Mouse (Mus musculus): ENCODE measurements around the gene Ssr2. TPM values are rescaled to one million over a fixed set of nuclear protein-coding genes. Genes with fewer than 3 reads are reported as not detected.
"Not testable (repeated sequence)": the region's sequence is repeated elsewhere in the genome, so short reads cannot be mapped to it uniquely, and the experiment has no call there.

Ssr2 gene
- total RNA-seq, 2 experiments from 2014 or later: 40.4 to 44.2 TPM

DNA sequence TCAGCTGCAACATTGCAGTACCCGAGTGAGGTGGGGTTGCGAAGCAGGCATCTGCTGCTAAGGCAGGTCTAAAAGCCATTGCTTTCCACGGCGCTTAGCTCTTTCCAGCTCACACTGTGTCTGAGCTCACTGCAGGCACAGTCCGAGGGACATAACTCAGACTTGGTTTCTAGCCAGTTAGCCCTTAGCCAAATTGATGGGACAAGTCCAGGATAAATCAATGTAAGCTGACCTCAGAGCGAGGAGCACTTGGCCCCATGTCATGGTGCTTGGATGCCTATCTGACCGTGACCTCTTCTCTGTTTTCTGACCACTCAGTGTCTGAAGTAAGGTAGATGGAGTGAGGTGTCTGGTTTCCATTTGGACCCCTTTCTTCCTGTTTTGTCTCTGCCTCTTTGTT, 11.7 kb upstream of the Ssr2 start:
- peak; percentile 39 for DNase-seq (ENCODE audit: low spot score)

DNA sequence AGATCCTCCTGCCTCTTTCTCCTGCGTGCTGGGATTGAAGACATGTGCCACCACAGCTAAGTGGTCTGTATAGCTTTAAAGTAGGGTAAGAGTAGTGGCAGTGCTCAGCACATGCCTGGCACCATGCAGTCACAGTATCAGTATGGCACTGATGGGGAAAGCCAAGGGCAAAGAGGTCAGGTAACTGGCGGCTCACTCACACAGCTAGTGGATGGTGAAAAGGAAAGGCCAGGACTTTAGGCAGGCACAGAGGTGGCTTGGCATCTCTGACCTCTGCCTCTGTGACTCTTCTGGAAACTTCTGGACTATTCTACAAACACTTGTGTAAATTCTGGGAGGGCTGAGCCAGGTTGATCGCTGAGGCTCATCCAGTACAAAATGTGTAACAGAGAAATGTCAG, 9.6 kb upstream of the Ssr2 start:
- peak; percentile 41 for DNase-seq (ENCODE audit: low spot score)

DNA sequence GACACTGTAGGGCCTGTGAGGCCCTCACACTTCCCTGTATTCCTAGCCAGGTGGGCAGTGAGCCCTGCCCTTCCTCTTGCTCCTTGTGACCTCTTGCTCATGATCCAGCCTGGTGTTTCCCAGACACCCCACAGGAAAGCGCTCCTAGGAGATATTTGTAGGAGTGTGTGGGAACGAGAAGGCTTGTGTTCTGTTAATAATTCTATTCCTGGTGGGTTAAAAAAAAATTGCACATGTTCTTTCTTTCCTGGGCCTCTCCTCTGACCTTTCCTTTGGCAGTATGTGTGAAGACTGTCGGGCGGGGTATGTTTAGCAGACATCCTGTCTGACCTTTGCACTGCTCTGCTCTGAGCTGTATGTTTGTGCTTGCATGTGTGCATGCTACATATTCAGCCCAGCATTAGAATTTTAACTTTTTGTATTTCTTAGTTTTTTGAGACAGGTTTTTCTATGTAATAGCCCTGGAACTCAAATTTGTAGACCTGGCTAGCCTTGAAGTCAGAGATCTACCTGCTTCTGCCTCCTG, 9.1 kb upstream of the Ssr2 start:
- DNase-seq (ENCODE audit: low spot score): peak; percentile 16

DNA sequence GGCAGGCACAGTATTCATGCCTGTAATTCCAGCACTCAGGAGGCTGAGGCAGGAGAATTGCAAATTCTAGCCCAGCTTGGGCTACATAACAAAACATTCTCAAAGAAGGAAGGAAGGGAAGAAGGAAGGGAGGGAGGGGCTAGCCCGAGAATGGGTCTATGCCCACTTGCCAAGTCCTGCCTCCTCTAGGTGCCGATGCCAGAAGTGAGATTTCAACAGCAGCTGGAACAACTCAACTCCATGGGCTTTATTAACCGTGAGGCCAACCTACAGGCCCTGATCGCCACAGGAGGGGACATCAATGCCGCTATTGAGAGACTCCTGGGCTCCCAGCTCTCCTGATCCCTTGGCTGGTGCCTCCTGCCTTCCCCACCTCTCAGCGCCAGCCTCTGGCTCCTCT, 7.8 kb upstream of the Ssr2 start:
- DNase-seq (ENCODE audit: low spot score): peak; percentile 24

DNA sequence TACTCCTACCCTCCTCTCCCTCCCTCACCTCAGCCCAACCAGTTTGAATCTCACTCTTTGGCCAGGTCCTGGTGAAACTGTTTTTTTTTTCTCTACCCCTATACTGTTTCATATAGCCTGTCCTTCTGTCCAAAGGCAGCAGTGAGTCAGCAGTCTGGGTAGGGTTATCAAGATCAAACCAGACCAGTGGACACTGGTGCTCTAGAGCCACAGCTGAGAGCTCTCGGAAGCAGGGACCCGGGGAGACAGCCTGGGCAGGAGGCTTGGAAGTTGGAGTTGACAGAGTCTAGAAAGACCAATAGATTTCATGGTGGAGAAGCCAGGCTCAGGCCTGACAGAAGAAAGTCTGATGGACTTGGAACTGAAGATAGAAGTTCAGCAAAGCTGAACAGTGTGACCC, 7.1 kb upstream of the Ssr2 start:
- no peak for DNase-seq (ENCODE audit: low spot score)

DNA sequence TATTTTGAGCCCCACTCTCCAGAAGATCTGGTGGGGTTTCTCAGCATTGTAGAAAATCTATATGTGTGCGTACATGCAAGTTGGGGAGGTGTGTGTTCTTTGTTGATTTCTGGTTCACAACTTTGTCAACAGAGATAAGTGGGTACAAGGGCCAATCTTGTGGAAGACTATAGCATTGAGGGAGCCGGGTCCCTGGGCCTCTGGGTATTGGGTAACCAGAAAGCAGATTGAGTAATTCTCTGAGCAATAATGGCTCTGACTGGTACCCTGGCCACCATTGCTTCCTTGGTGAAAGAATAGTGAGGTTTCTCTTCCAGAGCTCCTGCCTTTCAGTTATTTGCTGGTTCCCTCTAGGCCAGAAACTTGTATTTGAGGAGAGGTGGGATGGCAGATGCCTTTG, 6.6 kb upstream of the Ssr2 start:
- DNase-seq (ENCODE audit: low spot score): no peak

DNA sequence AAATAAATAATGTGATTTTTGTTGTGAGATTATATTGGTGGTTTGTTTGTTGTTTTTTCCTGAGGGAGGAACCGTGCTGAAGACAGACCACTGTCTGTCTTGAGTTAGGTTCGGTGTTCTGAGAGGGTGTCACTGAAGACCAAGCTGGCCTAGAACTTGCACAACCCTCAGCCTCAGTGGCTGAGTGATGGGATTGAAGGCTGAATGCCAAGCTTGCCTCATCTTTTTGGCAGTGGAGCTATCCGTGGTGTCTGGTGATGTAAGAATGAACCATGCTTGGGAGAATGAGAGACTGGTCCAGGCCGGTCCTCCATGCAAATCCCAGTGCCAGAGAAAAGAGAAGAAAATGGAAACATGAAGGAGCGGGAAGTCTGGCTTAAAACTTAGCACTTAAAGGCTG, 6.0 kb upstream of the Ssr2 start:
- peak; percentile 27 for DNase-seq (ENCODE audit: low spot score)

DNA sequence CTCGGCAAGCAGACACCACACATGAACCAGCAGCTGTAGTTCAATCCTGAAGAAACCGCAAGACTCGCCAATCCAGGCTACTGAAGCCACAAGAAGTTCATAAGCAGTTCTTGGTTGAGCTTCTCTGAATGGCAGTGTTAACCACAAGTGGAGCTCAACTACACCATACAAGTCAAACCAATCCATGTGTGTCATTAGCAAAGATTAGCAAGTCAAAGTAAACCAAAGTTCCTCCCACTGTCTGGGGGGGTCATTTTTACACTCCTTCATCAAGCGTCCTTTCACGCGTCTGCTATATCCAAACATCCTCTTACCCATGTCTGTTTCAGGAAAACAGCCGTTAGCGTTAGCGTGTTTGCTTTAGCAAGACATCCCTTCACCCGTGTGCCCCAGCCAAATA, 5.3 kb upstream of the Ssr2 start:
- DNase-seq (ENCODE audit: low spot score): no peak

DNA sequence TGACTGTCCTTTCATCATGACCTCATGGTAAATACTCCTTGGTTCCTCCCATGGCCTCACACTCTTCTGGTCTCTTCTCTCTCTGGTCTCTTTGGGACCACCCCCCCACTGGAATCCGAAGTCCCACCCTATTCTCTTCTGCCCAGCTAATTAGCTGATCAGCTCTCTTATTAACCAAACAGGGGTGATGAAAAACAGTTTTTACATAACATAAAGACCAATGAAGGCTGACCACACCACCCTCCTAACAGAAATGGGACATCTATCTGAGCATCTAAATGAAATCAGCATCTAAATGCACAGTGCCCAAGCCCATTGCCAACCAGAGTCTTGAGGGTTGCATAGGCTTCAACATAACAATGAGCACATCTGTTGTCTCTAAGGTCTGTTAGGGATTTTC, 3.8 kb upstream of the Ssr2 start:
- no peak for DNase-seq (ENCODE audit: low spot score)

DNA sequence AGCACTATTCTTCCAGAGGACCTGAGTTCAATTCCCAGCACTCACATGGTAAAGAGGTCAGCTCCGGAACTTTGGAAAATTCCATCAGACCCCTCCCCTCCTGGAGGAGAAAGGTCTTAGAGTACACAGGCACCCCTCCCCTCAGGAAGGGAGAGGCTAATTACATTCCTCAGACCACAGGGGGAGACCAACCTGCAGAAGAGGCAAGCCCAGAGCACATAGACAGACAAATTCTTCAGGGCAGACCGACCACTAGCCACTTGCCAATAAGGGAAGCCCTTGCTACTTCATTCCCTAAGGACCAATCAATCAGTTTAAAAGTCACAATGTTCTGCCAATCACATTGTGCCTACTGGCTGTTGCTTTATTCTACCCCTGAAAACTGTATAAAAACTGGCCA, 2.8 kb upstream of the Ssr2 start:
- no peak for DNase-seq (ENCODE audit: low spot score)

DNA sequence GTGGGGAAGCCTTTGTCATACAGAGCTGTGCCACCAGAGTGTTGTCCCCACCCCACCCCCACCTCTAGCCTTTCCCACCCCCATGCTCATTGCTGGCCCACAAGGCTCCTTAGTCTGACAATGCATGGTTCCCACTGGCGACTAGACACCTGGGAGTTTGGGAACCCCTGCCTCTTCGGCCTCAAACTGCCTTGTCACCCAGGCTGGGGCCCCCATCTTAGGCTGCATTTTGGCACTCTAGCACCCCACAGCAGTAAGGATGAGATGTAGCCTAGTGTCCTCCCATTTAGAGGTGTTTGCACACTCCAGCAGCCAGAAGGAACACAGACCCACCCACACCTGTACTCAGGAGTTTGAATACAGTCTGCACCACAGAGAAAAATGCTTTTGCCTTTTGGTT, 1.9 kb upstream of the Ssr2 start:
- no peak for DNase-seq (ENCODE audit: low spot score)

DNA sequence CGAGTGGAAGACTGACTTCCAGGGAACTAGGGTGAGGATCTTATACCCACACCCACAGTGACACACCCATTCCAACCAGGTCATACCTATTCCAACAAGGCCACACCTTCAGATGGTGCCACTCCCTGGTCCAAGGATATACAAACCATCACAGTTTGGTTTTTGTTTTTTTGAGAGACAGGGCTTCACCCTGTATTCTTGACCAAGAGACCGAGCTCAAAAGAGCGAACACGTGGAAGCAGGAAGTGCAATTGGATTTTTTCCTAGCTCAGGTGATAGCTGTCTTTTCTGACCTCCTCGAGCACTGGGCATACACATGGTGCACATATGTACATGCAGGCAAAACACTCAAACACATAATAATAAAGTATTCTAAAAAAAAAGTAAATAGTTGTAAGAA, 2.2 kb downstream of the Ssr2 start:
- DNase-seq (ENCODE audit: low spot score): not testable (repeated sequence)

DNA sequence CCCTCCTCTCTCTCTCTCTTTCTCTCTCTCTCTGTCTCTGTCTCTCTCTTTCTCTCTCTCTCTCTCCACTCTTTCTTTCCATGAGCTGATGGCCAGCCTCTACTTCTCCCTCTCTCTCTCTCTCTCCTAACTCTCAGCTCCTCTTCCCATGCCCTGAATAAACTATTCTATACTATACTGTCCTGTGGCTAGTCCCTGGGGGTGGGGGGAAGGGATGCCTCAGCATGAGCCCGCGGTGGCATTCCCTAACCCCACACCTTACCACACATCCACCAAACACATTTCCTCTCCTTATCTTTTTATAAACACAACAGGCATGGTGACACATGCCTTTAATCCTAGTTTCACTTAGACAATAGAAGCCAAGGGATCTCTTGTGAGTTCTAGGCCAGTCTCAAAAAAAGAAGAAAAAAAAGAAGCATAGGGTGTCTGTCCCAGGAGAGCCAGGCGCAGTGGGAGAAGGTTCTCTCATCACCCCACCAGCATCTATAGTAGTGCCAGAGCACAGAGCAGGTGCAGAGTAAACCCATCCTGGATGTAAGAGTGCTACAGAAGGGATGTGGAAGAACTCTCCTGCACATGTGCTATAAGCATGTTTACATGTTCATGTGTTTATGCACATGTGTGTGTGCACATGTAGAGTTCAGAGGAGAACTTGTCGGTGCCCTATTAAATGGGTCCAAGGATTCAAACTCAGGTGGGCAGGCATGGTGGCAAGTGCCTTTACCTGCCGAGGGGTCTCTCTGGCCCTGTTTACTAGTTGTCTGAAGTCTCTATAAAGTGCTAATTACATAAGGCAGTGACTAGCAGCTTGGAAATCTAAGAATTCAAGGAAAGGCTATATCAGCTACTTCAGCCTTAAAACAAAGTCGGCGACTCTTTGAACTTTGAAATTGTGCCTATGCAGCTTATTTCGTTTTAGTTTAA, 3.1 kb downstream of the Ssr2 start:
- no peak for DNase-seq (ENCODE audit: low spot score)

DNA sequence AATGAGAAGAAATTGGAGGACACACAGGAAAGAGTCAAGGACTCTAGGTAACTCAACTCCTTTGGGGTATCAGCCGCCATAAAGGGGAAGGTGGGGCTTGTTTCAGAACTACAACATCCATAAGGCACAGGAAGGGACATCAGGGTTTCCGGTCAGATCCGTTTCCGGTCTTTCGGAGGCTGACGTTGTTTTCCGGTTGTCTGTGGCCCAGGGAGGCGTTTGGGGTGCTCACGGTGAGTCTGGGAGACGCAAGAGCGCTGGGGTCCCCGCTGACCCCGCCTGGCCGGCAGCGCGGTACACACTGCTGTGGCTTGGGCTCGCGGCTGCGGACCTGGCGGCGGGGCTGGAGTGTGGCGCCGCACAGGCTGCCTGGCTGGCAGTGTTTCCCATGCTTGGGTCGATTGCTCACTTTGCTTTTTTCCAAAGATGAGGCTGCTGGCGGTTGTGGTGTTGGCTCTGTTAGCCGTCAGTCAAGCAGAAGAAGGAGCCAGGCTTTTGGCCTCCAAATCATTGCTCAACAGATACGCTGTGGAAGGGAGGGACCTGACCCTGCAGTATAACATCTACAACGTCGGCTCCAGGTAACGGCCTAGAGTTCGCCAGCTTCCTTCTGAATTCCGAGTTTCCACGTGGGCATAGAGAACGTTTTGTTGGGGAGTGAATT, 3.9 kb downstream of the Ssr2 start:
- peak; percentile 86 for DNase-seq (ENCODE audit: low spot score)

DNA sequence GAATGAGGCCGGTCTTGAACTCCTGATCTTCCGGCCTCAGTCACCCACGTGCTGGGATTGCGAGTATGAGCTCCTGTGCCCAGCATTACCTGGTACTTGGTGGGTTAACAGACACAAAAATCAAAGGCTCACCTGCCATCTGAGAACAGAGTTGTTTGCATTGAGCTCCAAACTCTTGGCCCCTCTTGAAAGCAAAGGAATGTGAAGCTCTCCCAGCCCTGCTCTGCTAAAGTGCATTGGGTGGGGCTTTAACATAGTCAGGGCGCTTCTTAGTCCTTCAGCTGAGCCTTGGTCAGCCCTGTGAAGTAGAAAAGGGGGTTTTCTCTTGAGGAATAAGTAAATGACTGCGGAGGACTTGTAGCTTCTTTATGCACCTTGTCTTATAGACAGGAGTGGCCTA, 10.1 kb downstream of the Ssr2 start:
- DNase-seq (ENCODE audit: low spot score): no peak

DNA sequence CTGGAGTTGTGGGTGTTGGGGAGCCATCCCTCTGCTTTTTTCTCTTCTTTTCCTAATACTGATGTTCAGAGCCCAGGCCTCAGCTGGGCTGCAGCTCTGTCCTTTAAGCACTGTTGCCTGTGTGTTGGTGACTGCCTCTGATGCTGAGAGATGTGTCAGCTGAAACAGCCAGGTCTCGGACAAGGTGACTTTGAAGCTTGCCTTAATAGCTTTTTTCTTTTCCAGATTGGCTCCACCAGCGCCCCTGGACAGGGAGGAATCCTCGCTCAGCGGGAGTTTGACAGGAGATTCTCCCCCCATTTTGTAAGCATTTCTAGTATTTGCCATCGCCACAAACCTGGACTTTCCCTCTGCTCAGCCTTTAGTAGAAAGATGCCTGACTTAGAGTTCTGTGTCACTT, 11.0 kb downstream of the Ssr2 start:
- no peak for DNase-seq (ENCODE audit: low spot score)

DNA sequence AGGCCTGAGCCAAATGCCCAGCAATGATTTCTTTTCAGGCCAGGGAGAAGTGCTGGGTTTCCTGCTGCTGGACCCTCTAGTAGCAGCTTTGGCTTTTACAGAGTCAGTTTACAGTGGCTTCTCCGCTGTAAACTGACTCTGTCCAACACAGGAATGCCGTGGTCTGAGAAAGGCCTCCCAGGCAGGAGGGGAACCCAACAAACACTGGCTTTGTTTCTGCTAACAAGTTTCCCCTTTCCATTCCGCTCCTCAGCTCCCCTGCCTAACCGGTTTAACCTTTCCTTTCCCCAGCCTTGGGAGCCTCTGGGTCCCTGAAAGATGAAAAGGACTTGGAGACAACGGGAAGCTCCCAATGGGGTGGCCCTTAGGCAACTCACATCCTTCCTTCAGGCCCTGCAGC, 14.6 kb downstream of the Ssr2 start:
- no peak for DNase-seq (ENCODE audit: low spot score)

DNA sequence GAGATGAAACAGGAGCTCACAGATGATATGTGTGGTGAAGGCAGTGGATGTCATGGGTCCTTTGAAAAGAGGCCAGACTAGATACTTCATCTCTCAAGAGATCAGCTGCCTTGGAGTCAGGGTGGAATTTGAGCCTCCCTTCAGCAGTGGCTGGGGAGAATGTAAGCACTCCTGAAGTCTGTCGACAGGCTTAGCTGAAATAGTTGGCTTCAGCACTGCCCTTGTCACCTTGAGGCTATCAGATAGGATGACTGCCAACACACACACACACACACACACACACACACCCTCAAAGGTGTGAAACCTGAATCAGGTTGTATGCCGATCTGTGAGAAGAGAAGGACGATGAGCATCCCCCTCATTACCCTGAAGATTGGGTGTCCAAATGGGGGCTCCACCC, 15.4 kb downstream of the Ssr2 start:
- no peak for DNase-seq (ENCODE audit: low spot score)

DNA sequence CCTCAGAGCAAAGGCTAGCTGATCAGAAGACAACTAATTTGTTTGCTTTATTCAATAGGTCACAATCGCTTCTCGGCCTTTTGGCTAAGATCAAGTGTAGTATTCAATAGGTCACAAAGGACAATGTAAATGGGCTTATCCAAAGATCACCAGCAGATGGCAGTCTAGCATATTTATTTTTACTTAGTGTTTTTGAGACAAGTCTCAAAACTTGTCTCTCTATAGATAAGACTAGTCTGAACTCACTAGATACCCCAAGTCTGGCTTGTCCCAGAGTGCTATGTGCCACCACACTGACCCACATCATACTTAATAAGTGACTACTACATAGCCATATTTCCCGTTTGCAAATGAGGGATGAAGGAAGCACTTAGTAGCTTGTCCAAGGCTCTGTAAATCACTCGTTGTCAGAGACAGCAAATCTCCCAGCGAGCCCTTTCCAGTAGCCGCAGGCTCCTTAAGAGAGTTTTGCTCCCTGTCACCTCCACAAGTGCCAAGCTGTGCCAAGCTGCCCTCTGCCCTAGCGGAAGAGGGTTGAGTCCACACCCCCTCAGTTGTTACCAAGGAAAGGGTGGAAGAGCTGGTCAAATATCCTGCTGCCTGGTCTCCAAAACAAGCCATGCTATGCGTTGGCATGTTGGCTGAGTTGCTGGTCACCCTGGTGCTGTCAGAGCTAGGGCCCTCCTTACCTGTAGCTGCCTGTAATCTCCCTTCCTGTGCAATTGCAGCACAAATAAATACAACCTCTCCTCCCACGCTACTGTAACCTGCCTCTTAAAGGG, 16.5 kb downstream of the Ssr2 start:
- peak; percentile 60 for DNase-seq (ENCODE audit: low spot score)

DNA sequence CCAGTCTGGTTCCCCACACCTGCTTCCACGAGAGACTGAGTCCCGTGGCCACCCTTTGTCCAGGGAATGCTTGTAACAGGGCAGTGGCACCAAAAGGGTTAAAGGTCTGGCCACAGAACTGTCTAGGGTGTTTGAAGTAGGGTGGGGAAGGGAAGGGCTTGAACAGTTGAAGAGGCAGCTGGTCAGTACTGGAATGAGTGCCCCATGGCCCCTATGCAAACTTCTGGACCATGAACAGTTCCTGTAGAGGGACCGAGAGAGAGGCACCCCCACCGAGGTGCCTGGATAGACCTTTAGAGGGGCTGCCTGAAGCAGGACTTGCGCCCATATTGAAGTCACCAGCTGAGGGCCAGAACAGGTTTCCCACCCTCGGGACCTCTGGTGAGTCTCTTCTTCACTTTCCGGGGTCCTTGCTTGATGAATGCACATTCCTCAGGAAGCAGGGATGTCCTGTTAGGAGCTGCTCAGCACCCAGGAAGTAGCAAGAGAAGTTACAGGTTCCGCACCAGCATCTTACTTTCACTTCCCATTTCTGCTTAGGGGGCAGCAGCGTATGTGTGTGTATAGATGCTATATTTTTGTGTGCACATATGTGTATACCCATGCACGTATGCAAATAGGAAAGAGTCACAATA, 17.4 kb downstream of the Ssr2 start:
- DNase-seq (ENCODE audit: low spot score): no peak

DNA sequence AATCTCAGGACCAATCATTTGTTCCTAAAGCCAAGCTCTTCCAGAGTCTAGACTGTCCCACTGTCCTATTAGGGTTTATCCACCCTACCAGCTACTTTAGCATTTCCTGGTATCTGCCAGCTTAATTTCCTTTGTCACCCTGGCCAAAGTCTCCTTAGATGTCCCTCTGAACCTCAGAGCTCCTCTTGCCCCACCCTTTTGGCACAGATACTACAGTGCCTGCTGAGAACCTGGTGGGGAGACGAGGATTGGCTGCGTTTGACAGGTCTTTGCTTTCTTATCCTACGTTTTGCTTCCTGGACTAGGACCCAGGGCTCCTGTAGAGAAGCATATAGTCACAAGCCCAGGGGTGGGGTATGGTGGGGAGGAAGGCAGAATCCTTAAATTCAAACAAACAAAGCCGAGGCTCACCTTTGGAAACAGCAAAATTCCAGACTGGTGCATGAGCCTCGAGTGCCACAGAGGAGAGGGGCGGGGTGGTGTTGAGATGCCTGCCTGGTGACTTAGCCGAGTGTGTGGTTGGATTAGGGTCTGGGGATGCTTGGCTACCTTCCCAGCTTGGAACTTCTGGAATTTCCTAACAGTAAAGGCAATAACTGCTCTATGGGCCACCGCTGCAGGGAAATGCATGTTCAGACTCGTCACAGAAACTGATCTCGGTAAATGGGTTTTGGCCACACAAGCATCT, 18.4 kb downstream of the Ssr2 start:
- no peak for DNase-seq (ENCODE audit: low spot score)
